Mouse (Mus musculus): ENCODE data around the gene Dlg2.

The Dlg2 gene

GRCm38 (mm10) chr7:92458308-92458707 lies 1981.8 kb downstream of the Dlg2 start:
- CTCF ChIA-PET: no interaction called here

GRCm38 (mm10) chr7:92460578-92460977 lies 1984.1 kb downstream of the Dlg2 start:
- CTCF ChIA-PET: no interaction called here

GRCm38 (mm10) chr7:92461256-92461655 lies 1984.8 kb downstream of the Dlg2 start:
- CTCF ChIA-PET: no interaction called here

- CTCF ChIA-PET: no interaction called here
Observed at GRCm38 (mm10) chr7:92463080-92463877, 1986.8 kb downstream of the Dlg2 start.

- CTCF ChIA-PET: no interaction called here
Observed at GRCm38 (mm10) chr7:92464290-92464689, 1987.8 kb downstream of the Dlg2 start.

GRCm38 (mm10) chr7:92479143-92479542 lies 2002.7 kb downstream of the Dlg2 start:
- CTCF ChIA-PET: no interaction called here

GRCm38 (mm10) chr7:92479748-92480147 lies 2003.3 kb downstream of the Dlg2 start:
- CTCF ChIA-PET: no interaction called here

- CTCF ChIA-PET: no interaction called here
Observed at GRCm38 (mm10) chr7:92483346-92483745, 2006.9 kb downstream of the Dlg2 start.

GRCm38 (mm10) chr7:92485881-92486710 lies 2009.6 kb downstream of the Dlg2 start:
- CTCF ChIA-PET: interaction anchor here (0.6 kb wide), 1 partner anchor 65 kb away, joined by 19 read pairs; no protein-coding TSS in a partner anchor

GRCm38 (mm10) chr7:92486878-92487277 lies 2010.4 kb downstream of the Dlg2 start:
- CTCF ChIA-PET: no interaction called here

GRCm38 (mm10) chr7:92492262-92492661 lies 2015.8 kb downstream of the Dlg2 start:
- CTCF ChIA-PET: no interaction called here

GRCm38 (mm10) chr7:92493521-92493920 lies 2017.0 kb downstream of the Dlg2 start:
- CTCF ChIA-PET: no interaction called here

All from spleen, embryonic (tissue).